Mouse (Mus musculus) G1E (cell line): ENCODE measurements around the gene Nop10.

ENCODE experiments used
- CTCF ChIP-seq: IDR thresholded peaks from 2 replicates; pipeline ENCODE4 v1.5.1; 2012; ENCODE audit warnings: low read depth, low read length, inconsistent platforms, mixed read lengths
- GATA1 ChIP-seq: IDR thresholded peaks from 2 replicates; pipeline ENCODE4 v1.6.1; 2012; ENCODE audit warnings: borderline replicate concordance, low read length, inconsistent platforms, mixed read lengths
- GATA2 ChIP-seq: IDR thresholded peaks from 2 replicates; pipeline ENCODE4 v1.6.1; 2012; ENCODE audit warnings: low read depth, low read length, inconsistent platforms, borderline replicate concordance
- POLR2AphosphoS5 ChIP-seq: IDR thresholded peaks from 2 replicates; pipeline ENCODE4 v1.6.1; 2012; ENCODE audit warnings: low read depth, low read length, inconsistent platforms; ENCODE audit not compliant: insufficient replicate concordance
- TAL1 ChIP-seq: conservative IDR thresholded peaks from 2 replicates; pipeline ENCODE4 v1.6.1; 2012; ENCODE audit warnings: low read depth, low read length, inconsistent platforms, mixed read lengths

GRCm38 (mm10) chr2:112276870-112277269, 15.1 kb downstream of the Nop10 start:
- TF ChIP-seq CTCF (no peak), TAL1 (no peak), GATA1 (no peak), POLR2AphosphoS5 (no peak), GATA2 (no peak)
